Mouse (Mus musculus): Measurements from ENCODE around the gene Serp2.

DNA sequence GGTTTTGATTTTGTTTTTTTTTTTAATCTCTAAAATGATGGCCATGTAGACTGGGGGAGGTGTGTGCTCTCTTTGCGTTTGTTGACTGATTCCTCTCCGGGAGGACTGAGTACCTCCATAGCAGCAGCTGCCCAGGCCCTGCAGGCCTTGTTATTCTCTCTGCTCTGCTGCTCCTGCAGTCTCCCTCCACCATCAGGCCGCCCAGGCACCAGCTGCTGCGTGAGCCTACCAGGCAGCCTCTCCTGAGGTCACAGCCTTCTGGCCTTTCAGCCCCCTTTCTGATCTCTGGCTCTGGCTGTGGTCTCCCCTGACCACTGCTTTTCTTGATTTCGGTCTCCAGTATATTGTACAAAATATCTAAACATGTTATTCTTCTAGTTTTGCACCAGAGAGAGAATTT lies 56.7 kb downstream of the Serp2 start:
- no peak for TF ChIP-seq CTCF (IDR thresholded peaks at IDR 0.05; ENCODE audit: insufficient read depth, low read depth, low read length)
- TF ChIP-seq POLR2A (IDR thresholded peaks at IDR 0.05; ENCODE audit: insufficient read depth, low read depth, low read length): no peak

Measured in olfactory bulb, adult 2 months (tissue).